28 mouse cellular contexts compared by ENCODE assay signal in the genomic region with DNA sequence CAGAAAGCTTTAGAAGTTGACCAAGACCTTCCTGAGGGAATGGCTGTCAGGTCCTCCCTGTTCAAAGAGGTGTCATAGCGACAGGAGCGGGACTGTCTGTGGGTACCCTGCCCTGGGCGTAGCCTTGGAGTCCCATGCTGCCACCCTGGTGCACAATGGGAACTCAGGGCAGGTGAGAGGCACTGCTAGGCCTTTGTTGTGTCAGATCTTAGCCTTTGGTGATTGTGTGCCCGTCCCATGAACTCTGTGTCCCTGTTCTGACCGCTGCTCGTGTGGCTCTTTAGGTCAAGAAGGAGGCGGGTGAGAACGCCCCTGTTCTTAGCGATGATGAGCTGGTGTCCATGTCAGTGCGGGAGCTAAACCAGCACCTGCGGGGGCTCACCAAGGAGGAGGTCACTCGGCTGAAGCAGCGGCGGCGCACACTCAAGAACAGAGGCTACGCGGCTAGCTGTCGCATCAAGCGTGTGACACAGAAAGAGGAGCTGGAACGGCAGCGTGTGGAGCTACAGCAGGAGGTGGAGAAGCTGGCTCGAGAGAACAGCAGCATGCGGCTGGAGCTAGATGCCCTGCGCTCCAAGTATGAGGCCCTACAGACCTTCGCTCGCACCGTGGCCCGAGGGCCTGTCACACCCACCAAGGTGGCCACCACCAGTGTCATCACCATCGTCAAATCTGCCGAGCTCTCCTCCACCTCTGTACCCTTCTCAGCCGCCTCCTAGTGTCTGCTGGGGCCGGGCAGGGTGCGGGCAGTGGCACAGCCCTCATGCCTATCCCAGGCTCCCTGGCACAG. TPM values are rescaled to one million over a fixed set of nuclear protein-coding genes. Genes with fewer than 3 reads are reported as not detected.
DNase-seq lines count a peak whose midpoint lies in the region; ATAC-seq and TF ChIP-seq lines count a peak whose summit lies in the region.
"Had no signal": no experiment of that assay in that cellular context is flagged by ENCODE, and none has a peak within 500 bp of the region (broad histone marks: within the 10 kb centered on the region; RNA-seq: fewer than 3 reads in every experiment).

No protein-coding gene starts in this region.

- H3K9ac ChIP-seq in liver, embryonic 11.5 days (ENCODE audit: low read depth, low read length): no peak overlapping the region
- no peak overlapping the region for H3K9ac ChIP-seq in liver, embryonic 12.5 days
- H3K9ac ChIP-seq: embryonic facial prominence, embryonic 15.5 days; limb, embryonic 12.5 days; midbrain, embryonic 15.5 days; stomach, embryonic 15.5 days had no signal

- intact Hi-C loops in gastrocnemius, adult 2 months (cut with DNase I): no loop called here
- intact Hi-C loops in heart, postnatal 14 days (cut with DNase I): loop anchor here (2.0 kb wide), 1 partner anchor 17 kb away; no protein-coding TSS in a partner anchor

- ATAC-seq in liver, embryonic 11.5 days (replicated peaks; ENCODE audit: low FRiP score): no peak
- ATAC-seq in liver, embryonic 12.5 days: no peak
- no peak for ATAC-seq in cerebellum, adult (ENCODE audit: insufficient number of reproducible peaks, low FRiP score, low TSS enrichment)
- ATAC-seq: forebrain, embryonic 16.5 days; inflammation-experienced regulatory T-cells, adult 6 months; midbrain, embryonic 15.5 days had no signal

- no peaks in the 10 kb centered on the region for H3K27me3 ChIP-seq in liver, embryonic 11.5 days (replicated peaks; ENCODE audit: control insufficient read depth, insufficient read depth, low read length)
- no peaks in the 10 kb centered on the region for H3K27me3 ChIP-seq in liver, embryonic 12.5 days (replicated peaks)
- H3K27me3 ChIP-seq: embryonic facial prominence, embryonic 15.5 days; limb, embryonic 12.5 days; midbrain, embryonic 15.5 days; stomach, embryonic 15.5 days had no signal

- no peak for TF ChIP-seq CTCF in gastrocnemius, adult 2 months (IDR thresholded peaks at IDR 0.05)

- H3K9me3 ChIP-seq in liver, embryonic 11.5 days (ENCODE audit: control insufficient read depth, low read length): no peaks in the 10 kb centered on the region
- no peaks in the 10 kb centered on the region for H3K9me3 ChIP-seq in liver, embryonic 12.5 days (replicated peaks)
- H3K9me3 ChIP-seq: embryonic facial prominence, embryonic 15.5 days; hindbrain, embryonic 10.5 days; limb, embryonic 12.5 days; midbrain, embryonic 15.5 days; neural tube, embryonic 13.5 days; stomach, embryonic 15.5 days had no signal

- H3K4me3 ChIP-seq in gastrocnemius, adult 2 months: no peak overlapping the region
- H3K4me3 ChIP-seq in liver, embryonic 11.5 days (ENCODE audit: low read depth, low read length): no peak overlapping the region
- H3K4me3 ChIP-seq in liver, embryonic 12.5 days: no peak overlapping the region
- H3K4me3 ChIP-seq: embryonic facial prominence, embryonic 15.5 days; hindbrain, embryonic 10.5 days; limb, embryonic 12.5 days; midbrain, embryonic 15.5 days; neural tube, embryonic 13.5 days; stomach, embryonic 15.5 days had no signal

- H3K36me3 ChIP-seq in liver, embryonic 11.5 days (ENCODE audit: control insufficient read depth, insufficient read depth, low read length): peaks cover 28% of the 10 kb centered on the region
- H3K36me3 ChIP-seq in liver, embryonic 12.5 days: peaks cover 79% of the 10 kb centered on the region

- 92% methylated on average over 33 of the region's 33 CpGs for WGBS in liver, embryonic 11.5 days
- 91% methylated on average over 33 of the region's 33 CpGs for whole genome bisulfite sequencing in liver, embryonic 12.5 days (ENCODE audit: insufficient replicate concordance)

- peak; percentile 16 for DNase-seq in gastrocnemius, adult 2 months
- no peak for DNase-seq in gastrocnemius, postnatal 4 days (ENCODE audit: low spot score in 2 of 2)
- DNase-seq in heart, postnatal 4 days: peak; percentile 5
- no peak for DNase-seq in heart, postnatal 14 days
- no peak for DNase-seq in liver, embryonic 11.5 days (ENCODE audit: low spot score)
- no peak for DNase-seq in liver
- DNase-seq: adrenal gland, postnatal 14 days; cerebellum, adult 8-10 months; cerebellum, postnatal 36 days; gastrocnemius, postnatal 14 days; kidney, postnatal 4 days; lung, postnatal 14 days; right cerebral cortex, adult 18-20 months; right cerebral cortex, postnatal 4 days; thymus, postnatal 25 days had no signal

- H3K27ac ChIP-seq in gastrocnemius, adult 2 months: no peak overlapping the region
- H3K27ac ChIP-seq in liver, embryonic 11.5 days (ENCODE audit: low read depth, low read length): 0 out of 2 replicates have a peak overlapping the region, but pooled peaks have one; percentile 2
- peak overlapping the region; percentile 100 for H3K27ac ChIP-seq in liver, embryonic 12.5 days
- H3K27ac ChIP-seq: embryonic facial prominence, embryonic 15.5 days; hindbrain, embryonic 10.5 days; limb, embryonic 12.5 days; neural tube, embryonic 13.5 days; stomach, embryonic 15.5 days had no signal

- peaks cover 59% of the 10 kb centered on the region for H3K4me1 ChIP-seq in liver, embryonic 11.5 days (replicated peaks; ENCODE audit: control insufficient read depth, insufficient read depth, low read length)
- peaks cover 85% of the 10 kb centered on the region for H3K4me1 ChIP-seq in liver, embryonic 12.5 days

- no peak overlapping the region for H3K4me2 ChIP-seq in liver, embryonic 11.5 days
- H3K4me2 ChIP-seq in liver, embryonic 12.5 days: no peak overlapping the region
- H3K4me2 ChIP-seq: embryonic facial prominence, embryonic 15.5 days; limb, embryonic 12.5 days; stomach, embryonic 15.5 days had no signal

RNA-seq across cellular contexts. Expression of gene Mafk, which starts 8.7 kb away (rescaled TPM):
- total RNA-seq in gastrocnemius, adult 2 months (2021): 10 to 100 TPM; 14.9 to 23.8 TPM
- total RNA-seq in gastrocnemius, postnatal 4 days (2021): 10 to 100 TPM in 1 of 2 experiments, 1 to 10 TPM in 1; 8.9 to 11.7 TPM
- total RNA-seq in heart, postnatal 4 days (2021): 10 to 100 TPM; 28.1 to 29.1 TPM
- 10 to 100 TPM; 23.4 to 26.9 TPM for total RNA-seq in heart, postnatal 14 days (2021)
- polyA plus RNA-seq in liver, embryonic 11.5 days (2014; fragmentation: Nextera tagmentation; extraction: Ambion mirVana): 30.4 and 35.1 TPM in 2 replicates
- 47.7 and 48.9 TPM in 2 replicates for polyA plus RNA-seq in liver, embryonic 12.5 days (2016; fragmentation: Nextera tagmentation; extraction: Ambion mirVana)

RNA-seq across cellular contexts. Expression of gene Tmem184a, which starts 19.7 kb away (rescaled TPM):
- under 1 TPM; 0.87 to 0.95 TPM for total RNA-seq in gastrocnemius, adult 2 months (2021)
- total RNA-seq in gastrocnemius, postnatal 4 days (2021): under 1 TPM in 1 of 2 experiments, not detected in 1; 0.21 TPM
- total RNA-seq in heart, postnatal 4 days (2021): under 1 TPM; 0.07 to 0.14 TPM
- total RNA-seq in heart, postnatal 14 days (2021): under 1 TPM in 1 of 2 experiments, not detected in 1; 0.65 TPM
- polyA plus RNA-seq in liver, embryonic 11.5 days (2014; fragmentation: Nextera tagmentation; extraction: Ambion mirVana): 2.3 and 2.7 TPM in 2 replicates
- 1.6 TPM in 2 replicates for polyA plus RNA-seq in liver, embryonic 12.5 days (2016; fragmentation: Nextera tagmentation; extraction: Ambion mirVana)
- total RNA-seq: megakaryocyte progenitor cell, adult 5-6 weeks had no signal

RNA-seq across cellular contexts. Expression of gene Ints1, which starts 24.5 kb away (rescaled TPM):
- total RNA-seq in gastrocnemius, adult 2 months (2021): 10 to 100 TPM; 32.8 to 40.4 TPM
- total RNA-seq in gastrocnemius, postnatal 4 days (2021): 10 to 100 TPM; 43.6 to 58.4 TPM
- total RNA-seq in heart, postnatal 4 days (2021): 10 to 100 TPM; 50.6 to 54.8 TPM
- 10 to 100 TPM; 41.8 to 43.8 TPM for total RNA-seq in heart, postnatal 14 days (2021)
- 34.9 TPM in 2 replicates for polyA plus RNA-seq in liver, embryonic 11.5 days (2014; fragmentation: Nextera tagmentation; extraction: Ambion mirVana)
- polyA plus RNA-seq in liver, embryonic 12.5 days (2016; fragmentation: Nextera tagmentation; extraction: Ambion mirVana): 21.8 and 23.3 TPM in 2 replicates

RNA-seq across cellular contexts. Expression of gene Gm26938, which starts 26.2 kb away (rescaled TPM):
- total RNA-seq in gastrocnemius, adult 2 months (2021): not detected
- total RNA-seq in gastrocnemius, postnatal 4 days (2021): not detected
- total RNA-seq in heart, postnatal 4 days (2021): not detected
- not detected for total RNA-seq in heart, postnatal 14 days (2021)
- polyA plus RNA-seq in liver, embryonic 11.5 days (2014; fragmentation: Nextera tagmentation; extraction: Ambion mirVana): not detected in 2 replicates
- not detected in 2 replicates for polyA plus RNA-seq in liver, embryonic 12.5 days (2016; fragmentation: Nextera tagmentation; extraction: Ambion mirVana)
- total RNA-seq: adrenal gland, postnatal 14 days; gastrocnemius, postnatal 14 days; left cerebral cortex, postnatal 14 days; megakaryocyte progenitor cell, adult 5-6 weeks had no signal
- polyA plus RNA-seq: embryonic facial prominence, embryonic 15.5 days; forebrain, embryonic 16.5 days; heart, embryonic 14.5 days; hindbrain, embryonic 10.5 days; inflammation-experienced regulatory T-cells, adult 6 months; midbrain, embryonic 15.5 days; neural tube, embryonic 13.5 days; stomach, embryonic 15.5 days had no signal

RNA-seq across cellular contexts. Expression of gene Psmg3, which starts 26.7 kb away (rescaled TPM):
- total RNA-seq in gastrocnemius, adult 2 months (2021): 10 to 100 TPM in 1 of 2 experiments, 1 to 10 TPM in 1; 7.7 to 10.6 TPM
- total RNA-seq in gastrocnemius, postnatal 4 days (2021): 10 to 100 TPM; 14.6 to 18.5 TPM
- total RNA-seq in heart, postnatal 4 days (2021): 10 to 100 TPM; 12.2 to 15.2 TPM
- 10 to 100 TPM in 1 of 2 experiments, 1 to 10 TPM in 1; 9.9 to 10.8 TPM for total RNA-seq in heart, postnatal 14 days (2021)
- polyA plus RNA-seq in liver, embryonic 11.5 days (2014; fragmentation: Nextera tagmentation; extraction: Ambion mirVana): 112 and 124 TPM in 2 replicates
- 75.6 and 80.9 TPM in 2 replicates for polyA plus RNA-seq in liver, embryonic 12.5 days (2016; fragmentation: Nextera tagmentation; extraction: Ambion mirVana)

Comparison
In these comparisons a context has a peak if more than half of its experiments do, and no peak if none do; other contexts are left out.
1. DNase-seq: peak in gastrocnemius, adult 2 months (single experiment) and heart, postnatal 4 days (single experiment); none in gastrocnemius, postnatal 4 days (0 of 2), heart, postnatal 14 days (0 of 2), liver, embryonic 11.5 days (single experiment) and liver (single experiment).